Mouse (Mus musculus) lung, adult 18-20 months (tissue): Measurements from ENCODE around the gene Pepd.

Source experiments
- DNase-seq, 2 experiments: peaks; one replicate each; pipeline ENCODE4 v3.0.0; 2022; ENCODE audit warnings: mixed read lengths in 2 of 2

Gene Pepd

DNA sequence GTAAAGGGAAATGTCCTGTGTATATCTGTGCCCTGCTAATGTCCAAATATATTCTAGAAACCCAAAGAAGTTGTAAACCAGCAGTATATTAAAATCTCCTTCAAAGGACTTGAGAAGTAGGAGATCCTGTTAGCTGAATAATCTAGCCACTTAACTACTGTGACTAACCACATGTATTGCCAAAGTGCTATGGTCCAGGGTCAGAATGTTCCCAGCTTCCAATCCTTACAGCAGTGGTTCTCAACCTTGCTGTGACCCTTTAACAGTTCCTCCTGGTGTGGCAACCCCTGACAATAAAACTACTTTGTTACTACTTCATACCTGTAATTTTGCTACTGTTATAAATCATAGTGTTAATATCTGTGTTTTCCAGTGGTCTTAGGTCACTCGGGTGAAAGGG is 146.2 kb downstream of the Pepd start:
- peak in 1 of 2 experiments; percentile 46 for DNase-seq

DNA sequence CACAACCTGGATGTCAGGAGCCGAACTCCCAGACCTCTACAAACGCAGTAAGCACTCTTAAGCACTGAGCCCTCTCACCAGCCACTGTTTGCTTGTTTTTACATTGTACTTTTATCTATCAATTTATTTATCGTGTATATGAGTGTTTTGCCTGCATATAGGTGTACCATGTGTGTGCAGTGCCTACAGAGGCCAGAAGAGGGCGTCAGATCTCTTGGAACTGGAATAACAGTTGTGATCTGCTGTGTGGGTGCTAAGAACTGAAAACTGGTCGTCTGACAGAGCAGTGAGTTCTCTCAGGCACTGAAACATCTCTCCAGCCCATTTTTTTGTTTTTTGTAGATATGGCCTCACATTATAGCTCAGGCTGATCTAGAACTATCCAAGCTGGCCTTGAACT is 147.3 kb downstream of the Pepd start:
- no peak for DNase-seq

DNA sequence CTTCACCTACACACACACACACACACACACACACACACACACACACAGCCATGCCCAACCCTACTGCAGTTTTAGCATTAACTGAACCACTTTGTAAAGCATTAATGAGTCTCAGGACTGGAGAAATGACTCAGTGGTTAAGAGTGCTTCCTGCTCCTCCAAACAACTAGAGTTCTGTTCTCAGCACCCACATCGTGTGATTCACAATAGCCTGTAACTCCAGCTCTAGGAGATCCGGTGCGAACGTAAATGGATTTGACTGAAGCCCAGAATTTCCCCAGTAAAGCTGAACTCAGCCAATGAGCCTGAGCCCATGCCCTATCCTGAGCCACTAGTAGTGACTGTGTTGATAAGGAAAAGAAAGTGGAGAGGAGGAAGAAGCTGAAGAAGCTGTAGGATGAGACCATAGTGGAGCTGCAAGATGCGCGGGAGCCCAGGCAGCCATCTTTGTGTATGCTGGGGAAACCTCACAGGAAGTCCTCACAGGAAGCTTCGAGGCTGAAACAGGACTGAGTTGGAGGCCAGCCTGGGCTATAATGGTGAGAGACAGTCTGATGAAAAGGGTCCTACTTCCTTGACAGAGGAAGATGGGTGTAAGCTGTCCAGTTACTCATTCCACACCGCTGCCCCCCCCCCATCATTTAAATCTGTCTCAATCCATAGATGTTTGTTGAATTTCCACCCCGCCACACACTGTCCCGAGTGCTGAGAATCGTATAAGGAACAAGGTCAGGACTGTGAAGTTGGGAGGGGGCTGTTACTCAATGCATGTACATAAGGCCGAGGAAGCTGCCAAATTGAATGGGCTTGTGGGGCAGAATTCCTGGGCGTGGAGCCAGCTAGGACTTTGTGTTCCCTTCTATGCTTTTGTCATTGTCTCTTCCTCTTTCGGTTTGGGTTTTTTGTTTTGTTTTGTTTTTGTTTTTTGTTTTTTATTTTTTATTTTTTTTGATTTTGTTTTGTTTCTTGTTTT is 152.4 kb downstream of the Pepd start:
- peak; percentile 78 to 79 for DNase-seq

DNA sequence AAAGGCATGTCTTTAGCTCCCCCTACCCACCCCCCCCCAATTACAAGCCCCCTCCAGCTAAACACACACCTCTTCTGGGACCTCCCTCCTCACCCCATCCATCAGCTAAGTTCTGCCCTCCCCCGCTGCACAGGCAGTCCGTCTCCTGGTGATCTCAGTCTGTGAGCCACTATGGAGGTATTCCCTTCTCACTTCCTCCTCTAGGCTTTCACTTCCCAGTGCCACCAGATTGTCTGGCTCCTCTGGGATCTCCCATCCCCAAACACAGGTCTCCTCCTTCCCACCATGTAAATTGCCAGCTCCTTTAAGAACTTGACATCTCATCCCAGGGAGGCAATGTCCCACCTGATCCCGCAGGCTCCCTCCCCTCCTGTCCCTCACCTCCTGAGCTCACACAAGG is 153.8 kb downstream of the Pepd start:
- no peak for DNase-seq

DNA sequence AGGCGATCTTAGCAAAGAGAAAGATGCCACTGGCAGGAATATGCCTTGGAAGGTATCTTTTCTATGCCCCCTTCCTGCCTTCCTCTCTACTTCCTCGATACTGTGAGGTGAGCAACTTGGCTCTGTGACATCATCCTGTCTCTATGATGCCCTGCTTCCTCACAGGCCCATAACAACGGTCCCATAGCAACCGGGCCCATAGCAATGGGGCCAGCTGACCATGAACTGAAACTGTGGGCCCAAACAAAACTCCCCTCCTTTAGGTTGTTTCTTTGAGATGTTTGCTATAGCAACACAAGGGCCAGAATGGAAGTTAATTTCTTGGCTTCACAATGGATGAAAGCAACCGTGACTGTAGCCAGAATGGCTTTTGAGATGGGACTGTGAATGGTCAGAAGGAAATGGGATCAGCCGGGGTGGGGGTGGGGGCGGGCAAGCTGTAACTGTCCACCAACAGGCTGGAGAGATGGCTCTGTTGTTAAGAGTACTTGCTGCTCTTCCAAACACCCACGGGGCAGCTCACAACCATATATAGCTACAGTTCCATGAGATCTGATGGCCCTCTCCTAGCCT is 154.5 kb downstream of the Pepd start:
- no peak for DNase-seq

GRCm38 (mm10) chr7:35076645-35077044 is 164.5 kb downstream of the Pepd start:
- peak; percentile 39 to 51 for DNase-seq

- peak; percentile 64 to 76 for DNase-seq
Observed at GRCm38 (mm10) chr7:35080843-35081338, 168.7 kb downstream of the Pepd start.

- no peak for DNase-seq
Observed at GRCm38 (mm10) chr7:35081406-35082104, 169.4 kb downstream of the Pepd start.

- DNase-seq, result peak; percentile 38 to 65
Observed at GRCm38 (mm10) chr7:35084565-35085360, 172.6 kb downstream of the Pepd start.

DNA sequence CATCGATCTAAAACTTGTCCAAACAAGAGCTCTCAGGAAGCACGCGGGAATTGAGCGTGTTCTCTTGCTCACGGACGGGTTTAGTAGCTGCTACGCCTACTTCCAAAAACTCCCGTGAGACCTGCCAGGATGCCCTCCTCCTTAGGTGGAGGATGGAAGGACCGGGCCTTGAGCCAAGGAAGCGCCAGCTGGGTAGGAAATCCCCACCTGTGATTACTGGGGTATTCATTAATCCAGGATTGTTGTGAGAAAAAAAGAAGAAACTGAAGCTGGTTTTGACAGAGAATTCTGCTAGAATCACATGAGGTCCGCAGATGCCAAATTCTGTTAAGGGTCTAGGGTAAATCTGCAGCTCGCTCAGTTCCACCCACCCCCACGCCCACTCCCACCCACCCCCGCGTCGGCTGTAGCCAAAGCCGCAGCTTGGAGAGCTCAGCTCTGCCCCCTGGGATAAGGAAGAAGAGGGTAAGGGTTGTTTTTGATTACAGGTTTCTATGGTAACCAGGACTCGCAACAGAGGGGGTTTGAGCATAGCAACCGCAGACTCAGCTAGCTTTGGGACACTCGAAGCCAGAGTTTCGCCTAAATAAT is 174.2 kb downstream of the Pepd start:
- DNase-seq, result peak; percentile 35 to 55

DNA sequence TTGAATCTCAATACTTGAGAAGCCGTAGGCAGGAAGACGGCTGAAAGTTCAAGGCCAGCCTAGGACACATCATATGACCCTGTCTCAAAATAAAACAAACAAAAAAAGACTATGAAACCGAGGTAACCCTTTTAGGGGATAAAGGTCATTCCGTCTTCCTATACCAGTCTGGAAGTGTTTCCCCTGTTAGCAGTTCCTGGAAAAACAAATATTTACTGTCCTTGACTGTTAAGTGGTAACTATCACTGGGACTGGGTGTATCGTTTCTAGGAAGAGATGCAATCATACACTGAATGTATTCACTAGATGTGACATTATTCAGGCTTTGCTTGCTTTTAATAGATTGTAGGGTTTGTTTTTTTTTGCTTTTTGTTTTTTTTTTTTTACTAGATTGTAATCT is 178.4 kb downstream of the Pepd start:
- DNase-seq, result no peak
